Mouse (Mus musculus) activated CD4-positive, CD25-positive, alpha-beta regulatory T cell, adult 4 months (primary cell): Measurements from ENCODE around the gene Gmeb2. TPM values are rescaled to one million over a fixed set of nuclear protein-coding genes. Genes with fewer than 3 reads are reported as not detected.
A peak's percentile ranks its signal among the peaks of the same experiment; 100 is the strongest.

Experiments
- ATAC-seq: one replicate; pipeline ENCODE4 v1.8.0; 2017
- polyA plus RNA-seq, 2 experiments: library from polyadenylated mRNA; unstranded; fragments of 100-300 nt; shearing (Covaris generic); gene quantifications; one replicate each; pipeline ENCODE4 v1.2.1; 2017

Gmeb2 gene
- polyA plus RNA-seq, 2 experiments from 2014 or later = 8.5 to 11.4 TPM

- ATAC-seq = no peak
These were observed 13.2 kb downstream of the Gmeb2 start for GRCm38 (mm10) chr2:181274639-181275038.

GRCm38 (mm10) chr2:181273829-181274228, 14.0 kb downstream of the Gmeb2 start:
- no peak for ATAC-seq

DNA sequence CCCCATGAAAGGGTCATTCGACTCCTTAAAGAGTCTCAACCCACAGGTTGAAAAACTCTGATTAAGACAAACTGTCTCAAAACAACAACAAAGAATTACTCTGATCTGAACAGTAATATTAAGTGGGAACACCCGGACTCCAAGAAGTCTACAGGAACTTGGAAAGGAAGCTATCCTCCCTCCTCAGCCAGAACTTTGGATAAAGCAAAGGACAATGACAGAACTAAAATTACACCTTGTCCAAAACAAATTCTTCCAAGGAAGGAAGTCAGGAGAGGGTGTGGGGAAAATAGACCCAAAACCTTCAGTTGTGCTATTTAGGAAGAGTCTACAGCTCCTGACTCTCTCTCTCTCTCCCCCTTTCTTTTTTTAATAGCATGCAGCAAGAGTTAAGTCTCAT, 15.7 kb downstream of the Gmeb2 start:
- no peak for ATAC-seq

GRCm38 (mm10) chr2:181266839-181267238, 21.0 kb downstream of the Gmeb2 start:
- no peak for ATAC-seq

DNA sequence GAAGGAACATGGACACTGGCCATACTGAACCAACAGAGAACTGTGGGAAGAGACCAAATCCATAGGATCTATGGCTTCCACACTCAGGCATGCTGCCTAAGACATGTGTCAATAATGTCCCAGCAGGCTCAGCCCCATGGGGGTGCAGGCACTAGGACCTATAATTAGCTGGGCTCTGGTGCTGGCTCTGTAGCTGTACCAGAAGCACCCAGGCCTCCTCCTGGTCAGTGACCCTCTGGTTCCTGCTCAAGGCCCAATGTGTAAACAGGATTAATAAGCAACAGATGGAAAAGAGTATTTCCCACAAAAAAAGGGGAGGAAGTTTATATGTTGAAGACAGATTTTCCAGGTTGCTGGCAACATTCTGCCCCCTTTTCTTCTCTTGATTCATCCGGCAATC, 34.6 kb downstream of the Gmeb2 start:
- ATAC-seq = no peak

DNA sequence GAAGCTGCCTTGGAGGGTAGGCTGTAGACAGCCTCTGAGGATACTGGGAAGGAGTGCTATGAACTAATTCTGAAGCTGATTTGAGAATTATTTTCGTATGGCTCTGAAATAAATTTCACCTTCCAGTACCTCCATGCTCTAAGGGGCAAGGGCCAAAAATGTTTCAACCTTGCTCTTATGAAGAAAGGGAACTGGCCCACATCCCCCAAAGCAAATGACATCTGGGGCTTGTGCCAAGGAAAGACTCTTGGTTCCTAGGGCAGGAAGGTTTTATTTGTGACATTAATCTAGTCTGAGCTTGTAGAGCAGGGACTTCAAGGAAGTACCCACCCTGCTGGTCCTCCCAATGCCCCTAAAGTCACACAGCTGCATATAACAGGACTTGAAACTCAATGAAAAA, 36.0 kb downstream of the Gmeb2 start:
- no peak for ATAC-seq

GRCm38 (mm10) chr2:181249217-181249616, 38.6 kb downstream of the Gmeb2 start:
- no peak for ATAC-seq

DNA sequence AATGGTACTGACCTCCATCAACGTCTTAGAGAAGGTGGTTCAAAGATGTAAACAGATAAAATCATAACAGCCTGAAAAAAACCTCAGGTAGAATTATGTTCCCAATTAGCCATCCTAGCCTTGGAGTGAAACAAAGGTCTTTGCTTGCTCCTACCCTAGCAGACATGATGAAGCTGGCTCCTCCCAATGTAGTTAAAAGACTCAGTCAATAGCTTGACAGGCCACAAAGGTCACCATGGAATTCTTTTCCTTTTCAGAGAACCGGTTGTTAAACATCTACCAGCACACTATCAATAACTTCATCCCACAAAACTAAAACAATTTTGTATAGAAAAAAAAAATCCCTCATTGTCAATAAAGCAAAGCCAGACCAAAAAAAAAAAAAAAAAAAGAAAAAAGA, 42.8 kb downstream of the Gmeb2 start:
- ATAC-seq = no peak

DNA sequence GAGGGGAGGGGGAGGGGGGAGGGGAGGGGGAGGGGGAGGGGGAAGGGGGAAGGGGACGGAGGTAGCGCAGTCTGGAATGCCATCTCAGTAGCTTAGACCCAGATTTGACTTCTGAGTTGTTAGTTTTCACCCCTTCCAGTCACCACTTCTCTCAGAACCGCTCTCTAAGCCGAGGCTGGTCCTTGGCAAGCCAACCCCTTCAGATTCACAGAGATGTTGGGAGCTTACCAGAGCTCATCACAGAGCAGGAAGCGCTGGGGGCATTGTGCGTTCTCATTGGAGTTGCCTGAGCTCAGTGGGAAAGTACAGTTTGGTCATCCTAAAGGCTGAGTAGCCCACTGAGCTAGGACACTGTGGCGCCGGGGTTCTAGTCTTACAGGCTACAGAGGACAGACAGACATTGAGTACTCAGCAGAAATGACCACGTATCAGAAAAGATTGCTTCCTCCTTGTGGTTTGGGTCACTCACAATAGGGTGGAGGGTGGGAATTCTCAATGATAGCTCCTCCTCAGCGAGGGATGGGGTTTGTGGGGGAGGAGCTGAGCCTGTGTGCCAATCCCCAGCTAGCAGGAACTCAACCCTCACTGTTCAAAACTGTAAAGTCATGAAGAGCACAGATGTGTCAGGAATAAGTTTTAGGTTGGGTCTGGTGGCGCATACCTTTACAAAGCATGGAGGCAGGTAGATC, 44.0 kb downstream of the Gmeb2 start:
- no peak for ATAC-seq

GRCm38 (mm10) chr2:181242314-181242665, 45.5 kb downstream of the Gmeb2 start:
- ATAC-seq = no peak

GRCm38 (mm10) chr2:181241602-181242313, 46.1 kb downstream of the Gmeb2 start, which contains the start of gene Helz2:
TSS of gene Helz2 (minus strand) at chr2:181242027.
- ATAC-seq = peak; percentile 91

DNA sequence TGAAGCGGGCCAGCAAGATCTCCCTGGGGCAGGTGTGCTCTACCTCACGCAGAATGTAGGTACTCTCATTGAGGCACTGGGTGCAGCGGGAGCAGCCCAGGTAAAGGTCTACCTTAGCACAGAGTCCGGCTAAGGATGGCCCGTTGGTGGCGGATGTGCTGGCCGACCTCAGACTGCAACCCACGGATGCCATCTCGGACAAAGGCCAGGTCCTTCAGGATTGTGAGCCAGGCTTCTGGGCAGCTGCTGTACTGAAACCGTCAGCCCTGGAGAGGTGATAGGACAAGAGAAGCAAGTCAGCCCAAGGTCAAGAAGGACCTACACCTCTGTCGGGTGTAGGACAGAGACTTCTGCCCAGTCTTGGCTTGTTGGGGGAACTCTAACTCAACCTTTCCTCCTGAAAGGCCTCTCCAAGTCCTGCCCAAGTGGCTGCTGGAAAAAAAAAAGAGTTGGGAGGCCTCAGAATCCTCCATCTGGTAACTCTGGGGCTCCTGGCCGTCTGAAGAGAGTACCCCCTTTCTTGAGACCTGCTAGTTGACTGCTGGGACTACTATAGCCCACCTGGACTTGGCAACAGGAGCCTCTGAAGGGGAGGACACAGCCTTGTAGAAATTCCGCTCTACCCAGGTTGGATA, 46.9 kb downstream of the Gmeb2 start:
- ATAC-seq = no peak

DNA sequence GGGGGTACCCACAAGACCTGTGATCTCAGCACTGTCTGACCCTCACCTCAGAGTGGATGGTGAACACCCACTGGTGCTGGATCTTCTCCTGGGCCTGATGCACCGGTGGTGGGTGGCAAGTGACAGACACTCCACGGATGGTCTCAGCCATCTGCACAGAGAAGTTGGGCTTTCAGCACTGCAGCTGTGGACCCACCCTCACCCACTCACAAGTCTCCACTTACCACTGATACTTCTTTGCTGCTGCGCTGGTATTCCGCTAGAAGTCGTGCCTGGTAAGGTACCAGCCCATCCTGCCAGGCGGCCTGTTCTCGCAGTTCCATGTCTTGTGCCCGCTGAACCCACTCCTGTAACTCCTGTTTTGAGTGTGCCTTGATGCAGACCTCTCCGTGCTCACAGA, 48.6 kb downstream of the Gmeb2 start:
- ATAC-seq = no peak

GRCm38 (mm10) chr2:181238861-181239260, 49.0 kb downstream of the Gmeb2 start:
- no peak for ATAC-seq

- no peak for ATAC-seq
These were observed 49.7 kb downstream of the Gmeb2 start for GRCm38 (mm10) chr2:181238091-181238610.

GRCm38 (mm10) chr2:181237251-181238014, 50.4 kb downstream of the Gmeb2 start:
- ATAC-seq = no peak

DNA sequence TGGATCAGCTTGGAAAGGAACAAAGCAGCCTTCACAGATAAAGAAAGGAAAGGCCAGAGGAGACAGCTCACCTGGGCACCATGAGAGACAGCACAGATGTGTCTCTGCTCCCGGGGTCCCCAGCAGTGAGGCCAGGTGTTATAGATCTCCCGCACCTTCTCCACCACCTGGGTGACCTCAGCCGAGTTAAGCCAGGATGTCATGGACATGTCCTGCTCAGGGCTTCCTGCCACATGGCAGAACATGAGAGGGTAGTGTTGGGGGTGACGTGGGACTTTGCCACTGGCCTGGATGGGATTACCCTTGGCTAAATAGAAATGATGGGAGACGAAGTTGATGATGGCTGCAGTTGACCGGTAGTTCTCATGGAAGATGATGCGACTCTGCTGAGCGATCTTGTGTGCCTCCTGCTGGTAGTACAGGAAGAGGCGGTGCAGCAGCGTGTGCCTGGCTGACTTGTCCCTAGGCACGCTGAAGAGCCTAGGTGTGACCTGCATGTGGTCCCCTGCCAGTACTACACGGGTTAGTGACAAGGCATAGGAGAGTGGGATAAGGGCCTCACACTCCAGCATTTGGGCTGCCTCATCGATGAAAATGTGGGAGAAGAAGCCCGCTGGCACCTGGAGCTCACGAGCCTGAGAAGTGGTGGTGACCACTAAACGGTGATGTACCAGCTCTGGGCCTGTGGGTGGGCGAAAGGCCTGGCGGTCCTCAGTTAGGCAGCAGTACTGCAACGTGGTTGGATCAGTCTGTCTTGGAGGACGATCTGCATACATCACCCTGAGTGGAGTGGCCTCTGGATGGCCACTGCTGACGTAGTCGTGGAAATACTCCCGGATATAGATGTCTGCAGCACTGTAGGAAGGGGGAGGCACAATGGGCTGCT, 51.9 kb downstream of the Gmeb2 start:
- ATAC-seq = no peak

DNA sequence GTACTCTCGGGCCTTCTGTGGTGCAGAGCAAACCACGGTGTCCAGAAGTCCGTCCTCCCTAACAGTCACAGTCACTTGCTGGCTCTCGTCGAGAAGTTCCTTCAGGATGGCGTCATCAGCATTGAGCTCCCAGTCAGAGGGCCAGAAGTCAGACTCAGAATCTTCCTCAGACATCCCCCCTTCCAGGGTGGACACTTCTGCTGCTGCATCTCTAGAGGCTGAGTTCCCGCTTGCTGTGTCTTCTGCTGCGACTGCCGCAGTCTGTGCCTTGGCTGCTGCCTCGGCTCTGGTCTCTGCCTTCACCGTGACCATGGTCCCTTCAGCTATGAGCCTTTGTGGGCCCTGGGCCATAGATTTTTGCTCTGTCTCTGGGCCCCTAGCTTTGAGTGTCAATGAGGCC, 53.2 kb downstream of the Gmeb2 start:
- ATAC-seq = no peak

DNA sequence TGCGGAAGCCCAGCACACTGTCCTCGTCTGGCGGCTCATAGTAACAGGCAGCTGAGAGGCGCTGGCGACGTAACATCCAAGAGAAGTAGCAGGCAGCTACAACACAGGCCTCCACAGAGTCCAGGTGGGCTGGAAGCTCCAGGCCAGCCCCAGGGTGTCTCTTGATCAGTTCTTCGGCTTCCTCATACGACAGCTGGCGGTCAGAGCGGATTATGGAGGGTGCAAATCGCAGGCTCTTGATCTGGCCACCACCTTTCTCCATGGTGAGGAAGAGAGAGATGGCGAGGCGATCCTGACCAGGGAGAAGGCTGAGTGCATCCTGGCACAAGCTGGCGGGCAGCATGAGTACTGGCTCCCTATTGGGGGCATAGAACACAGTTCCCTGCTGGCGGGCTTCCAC, 54.4 kb downstream of the Gmeb2 start:
- no peak for ATAC-seq

DNA sequence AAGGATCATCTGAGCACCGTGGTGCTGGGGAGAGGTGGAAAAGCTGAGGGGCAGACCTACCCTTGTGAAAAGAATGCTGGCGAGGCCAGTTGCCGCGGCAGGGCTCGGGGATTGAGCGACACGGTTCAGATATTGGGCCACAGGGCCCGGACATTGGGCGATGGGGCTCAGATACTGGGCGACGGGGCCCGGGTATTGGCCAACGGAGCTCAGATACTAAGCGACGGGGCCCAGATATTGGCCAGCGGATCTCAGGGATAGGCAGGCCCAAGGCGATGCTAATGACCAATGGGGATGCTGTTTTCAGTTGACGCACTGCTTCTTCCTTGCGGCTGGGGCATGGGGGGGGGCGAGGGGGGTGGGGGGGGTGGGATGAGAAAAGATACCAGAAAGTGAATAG, 56.7 kb downstream of the Gmeb2 start:
- no peak for ATAC-seq

DNA sequence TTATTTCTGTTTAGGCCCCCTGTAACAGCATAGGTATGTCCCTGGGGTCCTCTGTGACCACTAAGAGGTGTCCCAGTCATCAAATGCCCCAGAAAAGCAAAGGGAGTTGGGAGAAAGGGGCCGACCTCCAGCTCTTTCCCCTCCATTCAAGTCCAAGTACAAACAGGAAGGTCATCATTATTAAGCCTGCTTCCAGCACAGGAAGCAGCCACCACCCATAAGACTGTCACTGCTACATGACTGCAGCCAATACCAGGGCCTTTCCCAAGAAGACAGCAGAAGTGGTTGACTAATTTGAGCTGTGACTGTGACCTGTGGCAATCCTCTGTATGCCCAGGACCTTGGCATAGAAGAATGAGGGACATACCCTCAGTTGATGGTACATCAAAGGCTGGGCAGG, 59.5 kb downstream of the Gmeb2 start:
- no peak for ATAC-seq

DNA sequence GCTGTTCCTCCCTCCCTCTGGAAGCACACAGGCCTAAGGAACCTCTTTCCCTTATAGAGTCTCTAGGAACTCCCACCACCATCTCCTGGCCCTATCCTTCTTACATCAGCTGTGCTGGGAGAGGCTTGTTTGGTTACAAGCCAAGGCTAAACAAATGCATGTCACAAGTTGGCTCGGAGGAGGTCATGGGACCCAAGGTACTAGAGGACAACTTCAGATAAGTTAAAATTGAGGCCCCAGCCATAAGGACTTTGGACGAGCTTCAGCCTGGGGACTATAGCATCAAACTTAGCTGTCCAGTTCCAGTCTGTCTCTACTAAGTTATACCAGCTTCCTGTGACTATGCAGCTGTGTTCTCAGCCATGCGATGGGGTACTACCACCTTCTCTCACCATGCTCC, 60.7 kb downstream of the Gmeb2 start:
- no peak for ATAC-seq
